Mouse (Mus musculus) liver, embryonic 16.5 days (tissue): ENCODE results near the gene Sesn3. TPM values are rescaled to one million over a fixed set of nuclear protein-coding genes. Genes with fewer than 3 reads are reported as not detected.

Experiments used
- ATAC-seq: fragments of 200-750 bp; cut with Nextera tagmentation; 2 replicates; pipeline ENCODE4 v1.8.0; 2017; ENCODE audit warnings: low read depth, mild to moderate bottlenecking, moderate number of reproducible peaks, moderate library complexity
- H3K27ac ChIP-seq: fragments of 300-500 bp; sonication (generic); 2 replicates; pipeline ENCODE4 v1.5.1; 2014; ENCODE audit warnings: mild to moderate bottlenecking, low read length
- H3K27me3 ChIP-seq: fragments of 300-500 bp; sonication (generic); 2 replicates; pipeline ENCODE4 v1.6.1; 2014; ENCODE audit warnings: low read depth, low read length, mixed read lengths; ENCODE audit not compliant: control insufficient read depth, insufficient read depth
- H3K36me3 ChIP-seq: fragments of 300-500 bp; sonication (generic); 2 replicates; pipeline ENCODE4 v1.6.1; 2014; ENCODE audit warnings: mild to moderate bottlenecking; ENCODE audit not compliant: control insufficient read depth, insufficient read depth
- H3K4me1 ChIP-seq: fragments of 300-500 bp; sonication (generic); 2 replicates; pipeline ENCODE4 v1.6.1; 2014; ENCODE audit warnings: low read depth, low read length, mixed read lengths; ENCODE audit not compliant: control insufficient read depth
- H3K4me2 ChIP-seq: fragments of 300-500 bp; sonication (generic); 2 replicates; pipeline ENCODE4 v1.6.1; 2014; ENCODE audit warnings: low read depth, low read length, mixed read lengths
- H3K4me3 ChIP-seq: fragments of 300-500 bp; sonication (generic); 2 replicates; pipeline ENCODE4 v1.5.1; 2014; ENCODE audit warnings: low read depth, mild to moderate bottlenecking, low read length
- H3K9ac ChIP-seq: fragments of 300-500 bp; sonication (generic); 2 replicates; pipeline ENCODE4 v1.6.1; 2014; ENCODE audit warnings: low read depth, low read length
- H3K9me3 ChIP-seq: fragments of 300-500 bp; sonication (generic); replicated peaks from 2 replicates; pipeline ENCODE4 v1.6.1; 2016; ENCODE audit warnings: low read length; ENCODE audit not compliant: control insufficient read depth
- WGBS: fragments of 180-500 bp; shearing (Covaris S2); extraction: QIAGEN DNeasy Blood & Tissue Kit; methylation state at CpG from one replicate; pipeline ENCODE4 v1.1.7; 2014; ENCODE audit not compliant: insufficient replicate concordance; 5-methylcytosine and 5-hydroxymethylcytosine counted together
- polyA plus RNA-seq: library from polyadenylated mRNA; unstranded; fragments of >200 nt; fragmentation: Nextera tagmentation; extraction: Ambion mirVana; gene quantifications from 2 replicates; pipeline ENCODE4 v1.2.1, GENCODE M21; 2015

The Sesn3 gene
- polyA plus RNA-seq, 1 experiment from 2014 or later, result 1.5 TPM

- Histone ChIP-seq H3K27me3 (no peaks in the 10 kb centered on the region), H3K4me1 (peaks cover 15% of the 10 kb centered on the region), H3K27ac (peak overlapping the region; percentile 46; the same call in 1 of the 2 replicates), H3K4me3 (no peak overlapping the region), H3K36me3 (peaks cover 26% of the 10 kb centered on the region), H3K9ac (no peak overlapping the region), H3K4me2 (peak overlapping the region; percentile 28; the same call in 1 of the 2 replicates), H3K9me3 (no peaks in the 10 kb centered on the region)
- ATAC-seq, result peak; percentile 89
- WGBS, result 62% methylated on average over 6 of the region's 6 CpGs
These were observed 80.0 kb downstream of the Sesn3 start for GRCm38 (mm10) chr9:14354852-14355251.

DNA sequence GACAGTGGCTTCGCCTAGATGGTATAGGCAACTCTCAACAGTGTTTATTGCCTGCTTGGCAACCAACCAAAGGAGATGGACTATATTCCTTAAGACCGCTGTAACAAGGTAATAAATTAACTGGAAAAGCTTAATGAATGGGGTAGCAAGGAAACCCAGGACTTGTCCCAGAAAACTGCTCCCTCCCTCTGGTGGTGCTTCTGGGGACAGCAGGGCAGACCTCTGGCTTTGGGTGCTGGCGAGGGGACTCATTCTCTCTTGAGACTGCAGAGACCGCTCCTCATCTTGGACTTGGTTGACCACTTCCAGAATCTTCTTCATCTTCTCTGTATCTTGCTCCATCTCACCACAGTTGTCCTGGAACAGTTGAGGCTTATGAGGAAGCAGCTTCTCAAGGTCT, 82.2 kb downstream of the Sesn3 start:
- ATAC-seq, result no peak
- WGBS, result 90% methylated on average over 4 of the region's 4 CpGs
- Histone ChIP-seq H3K4me2 (no peak overlapping the region), H3K4me3 (no peak overlapping the region), H3K36me3 (peaks cover 26% of the 10 kb centered on the region), H3K4me1 (peaks cover 15% of the 10 kb centered on the region), H3K27ac (no peak overlapping the region), H3K27me3 (no peaks in the 10 kb centered on the region), H3K9me3 (no peaks in the 10 kb centered on the region), H3K9ac (no peak overlapping the region)

GRCm38 (mm10) chr9:14362068-14362768, 87.4 kb downstream of the Sesn3 start:
- no peak overlapping the region for H3K9ac ChIP-seq
- peaks cover 43% of the 10 kb centered on the region for H3K4me1 ChIP-seq
- no peak overlapping the region for H3K27ac ChIP-seq
- no peak for ATAC-seq
- H3K9me3 ChIP-seq, result no peaks in the 10 kb centered on the region
- 81% methylated on average over 8 of the region's 8 CpGs for WGBS
- peaks cover 10% of the 10 kb centered on the region for H3K36me3 ChIP-seq
- H3K4me3 ChIP-seq, result no peak overlapping the region
- no peaks in the 10 kb centered on the region for H3K27me3 ChIP-seq
- no peak overlapping the region for H3K4me2 ChIP-seq

DNA sequence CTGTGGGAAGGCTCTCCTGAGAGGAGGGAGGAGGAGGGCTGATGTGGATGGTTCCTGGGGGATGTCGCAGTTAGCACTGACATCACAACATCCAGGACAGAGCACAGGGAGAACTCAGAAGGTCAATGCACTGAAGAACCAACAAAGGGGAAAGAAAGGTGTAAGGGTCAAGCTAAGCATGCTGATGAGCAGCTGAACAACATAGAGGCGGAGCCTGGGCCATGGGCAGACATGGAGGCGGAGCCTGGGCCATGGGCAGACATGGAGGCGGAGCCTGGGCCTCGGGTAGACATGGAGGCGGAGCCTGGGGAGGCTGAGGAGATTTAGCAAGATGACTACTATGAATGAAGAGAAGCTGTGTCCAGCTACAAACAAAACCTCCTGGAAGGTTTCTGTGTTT, 88.7 kb downstream of the Sesn3 start:
- Histone ChIP-seq H3K4me1 (peaks cover 54% of the 10 kb centered on the region), H3K9ac (no peak overlapping the region), H3K36me3 (peaks cover 5% of the 10 kb centered on the region), H3K27me3 (no peaks in the 10 kb centered on the region), H3K27ac (peak overlapping the region; percentile 72; the same call in 1 of the 2 replicates), H3K4me3 (no peak overlapping the region), H3K4me2 (no peak overlapping the region), H3K9me3 (peaks cover under 1% of the 10 kb centered on the region; the same call in 1 of the 2 replicates)
- WGBS, result 78% methylated on average over 6 of the region's 6 CpGs
- ATAC-seq, result peak; percentile 76

GRCm38 (mm10) chr9:14364719-14365118, 89.9 kb downstream of the Sesn3 start:
- Histone ChIP-seq H3K27me3 (no peaks in the 10 kb centered on the region), H3K9me3 (peaks cover 5% of the 10 kb centered on the region), H3K4me1 (peaks cover 62% of the 10 kb centered on the region), H3K36me3 (peaks cover 10% of the 10 kb centered on the region), H3K4me3 (no peak overlapping the region), H3K27ac (peak overlapping the region; percentile 36), H3K4me2 (no peak overlapping the region), H3K9ac (peak overlapping the region; percentile 44)
- no peak for ATAC-seq
- 69% methylated on average over 9 of the region's 9 CpGs for WGBS

- no peaks in the 10 kb centered on the region for H3K27me3 ChIP-seq
- peaks cover 70% of the 10 kb centered on the region for H3K4me1 ChIP-seq
- peak overlapping the region; percentile 44; the same call in 1 of the 2 replicates for H3K9ac ChIP-seq
- H3K4me3 ChIP-seq, result no peak overlapping the region
- peaks cover 5% of the 10 kb centered on the region for H3K9me3 ChIP-seq
- 46% methylated on average over 4 of the region's 4 CpGs for WGBS
- peak overlapping the region; percentile 36 for H3K27ac ChIP-seq
- no peak for ATAC-seq
- peaks cover 10% of the 10 kb centered on the region for H3K36me3 ChIP-seq
- H3K4me2 ChIP-seq, result no peak overlapping the region
These were observed 90.7 kb downstream of the Sesn3 start for GRCm38 (mm10) chr9:14365481-14366125.

GRCm38 (mm10) chr9:14367850-14368249, 93.0 kb downstream of the Sesn3 start:
- peaks cover 5% of the 10 kb centered on the region for H3K9me3 ChIP-seq
- peaks cover 82% of the 10 kb centered on the region for H3K4me1 ChIP-seq
- H3K4me2 ChIP-seq, result peak overlapping the region; percentile 42
- no peak overlapping the region for H3K4me3 ChIP-seq
- 56% methylated on average over 4 of the region's 4 CpGs for WGBS
- ATAC-seq, result 0 out of 2 replicates have a peak, but pooled peaks have one; percentile 8
- H3K27me3 ChIP-seq, result no peaks in the 10 kb centered on the region
- peaks cover 17% of the 10 kb centered on the region for H3K36me3 ChIP-seq
- peak overlapping the region; percentile 31; the same call in 1 of the 2 replicates for H3K9ac ChIP-seq
- H3K27ac ChIP-seq, result peak overlapping the region; percentile 84

DNA sequence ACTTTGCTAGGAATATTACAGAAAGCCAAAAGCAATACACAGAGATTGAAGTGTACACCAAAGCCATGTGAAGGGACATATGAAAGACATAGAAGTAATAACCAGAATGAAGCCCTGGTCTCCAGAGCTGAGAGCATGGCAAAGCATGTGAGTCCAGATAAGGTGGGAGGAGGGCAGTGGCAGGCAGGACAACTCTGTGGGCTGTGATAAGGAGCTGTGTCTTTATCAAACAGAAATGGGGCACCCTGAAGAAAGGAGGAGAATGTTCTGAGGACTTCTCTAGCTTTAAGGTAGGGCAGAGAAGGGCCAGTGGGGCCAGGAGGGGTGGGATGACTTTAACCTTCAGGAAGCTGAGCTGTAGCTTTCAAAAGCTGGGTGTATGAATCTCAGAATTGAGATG, 94.4 kb downstream of the Sesn3 start:
- Histone ChIP-seq H3K36me3 (peaks cover 24% of the 10 kb centered on the region), H3K9ac (peak overlapping the region; percentile 50), H3K27me3 (no peaks in the 10 kb centered on the region), H3K4me2 (peak overlapping the region; percentile 61), H3K9me3 (peaks cover 5% of the 10 kb centered on the region), H3K4me1 (peaks cover 68% of the 10 kb centered on the region), H3K4me3 (peak overlapping the region; percentile 35), H3K27ac (peak overlapping the region; percentile 95)
- peak; percentile 98 for ATAC-seq

DNA sequence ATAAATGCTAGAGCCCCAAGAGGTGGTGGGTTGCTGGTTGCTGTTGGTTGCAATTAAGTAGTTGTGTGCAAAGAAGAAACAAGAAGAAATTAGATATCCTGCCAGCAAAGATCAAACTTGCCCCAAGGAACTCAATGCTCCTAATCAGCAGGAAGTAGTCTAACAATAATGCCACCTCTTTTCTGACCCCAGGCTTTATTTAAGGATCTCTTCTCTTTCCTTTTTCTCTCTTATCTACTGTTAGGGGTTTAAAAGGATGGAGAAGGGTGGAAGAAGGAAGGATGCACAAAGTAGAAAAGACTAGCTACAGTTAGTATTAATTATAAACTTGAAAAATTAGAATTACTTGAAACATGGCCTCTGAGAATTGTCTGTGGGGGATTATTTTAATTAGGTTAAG, 97.6 kb downstream of the Sesn3 start:
- H3K4me2 ChIP-seq, result no peak overlapping the region
- no peaks in the 10 kb centered on the region for H3K27me3 ChIP-seq
- no peak overlapping the region for H3K9ac ChIP-seq
- H3K4me1 ChIP-seq, result peaks cover 61% of the 10 kb centered on the region
- H3K36me3 ChIP-seq, result peaks cover 24% of the 10 kb centered on the region
- ATAC-seq, result no peak
- H3K4me3 ChIP-seq, result no peak overlapping the region
- peak overlapping the region; percentile 3 for H3K27ac ChIP-seq
- H3K9me3 ChIP-seq, result peaks cover 5% of the 10 kb centered on the region
